Mouse (Mus musculus) cerebellum, postnatal 25 days (tissue): ENCODE results near the gene Cse1l.

Source experiments
- DNase-seq, 2 experiments: peaks; one replicate each; pipeline ENCODE4 v3.0.0; 2021; ENCODE audit warnings: mixed read lengths in 2 of 2

Gene Cse1l

DNA sequence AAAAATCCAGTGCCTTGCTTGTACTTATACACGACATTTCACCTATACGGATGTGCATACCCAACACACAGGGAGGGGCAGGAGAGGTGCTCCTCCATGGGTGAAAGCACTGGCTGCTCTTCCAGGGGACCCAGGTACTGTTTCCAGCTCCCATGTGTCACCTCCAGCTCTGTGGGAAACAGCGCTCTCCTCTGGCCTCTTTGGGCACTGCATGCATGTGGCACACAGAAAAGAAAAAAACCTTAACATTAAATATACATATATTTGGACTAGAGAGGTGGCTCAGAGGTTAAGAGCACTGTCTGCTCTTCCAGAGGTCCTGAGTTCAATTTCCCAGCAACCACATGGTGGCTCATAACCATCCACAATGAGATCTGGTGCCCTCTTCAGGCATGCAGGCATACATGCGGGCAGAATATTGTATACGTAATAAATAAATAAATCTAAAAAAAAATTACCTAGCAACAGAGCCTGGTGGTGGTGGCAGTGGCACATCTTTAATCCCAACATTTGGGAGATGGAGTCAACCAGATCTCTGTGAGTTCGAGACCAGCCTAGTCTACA, 2.0 kb upstream of the Cse1l start:
- DNase-seq = no peak

DNA sequence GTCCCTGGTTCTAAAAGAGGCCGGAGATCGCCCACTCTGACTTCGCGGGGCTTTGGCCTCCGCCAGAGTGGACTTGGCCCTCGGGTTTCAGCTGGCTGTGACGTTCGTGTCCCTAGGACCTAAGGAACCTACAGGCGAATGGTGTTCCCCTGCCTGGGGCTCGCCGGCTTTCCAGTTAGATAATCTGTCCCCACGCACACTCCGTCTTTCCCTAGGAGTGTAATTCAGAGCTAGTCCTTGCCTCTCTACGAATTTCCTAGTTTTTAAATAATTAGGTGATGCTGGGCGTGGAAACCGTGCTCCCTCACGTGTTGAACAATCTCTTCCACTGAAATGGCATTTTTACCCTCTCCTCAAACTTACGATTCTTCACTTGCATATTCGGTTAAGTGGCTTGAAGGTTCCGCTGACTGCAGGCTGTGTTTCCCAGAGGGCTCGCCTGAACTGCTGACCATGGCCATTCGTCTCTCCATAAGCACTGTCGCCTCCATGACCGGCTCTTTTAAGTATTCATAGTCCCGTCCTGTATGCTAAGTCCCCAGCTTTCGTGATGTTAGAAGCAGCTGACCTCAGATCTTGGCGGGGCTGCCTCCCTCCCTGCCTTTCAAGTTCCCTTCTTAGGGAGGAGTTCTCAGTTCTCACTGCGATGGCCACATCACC, 813 bp downstream of the Cse1l start:
- peak in 1 of 2 experiments; percentile 10 for DNase-seq

DNA sequence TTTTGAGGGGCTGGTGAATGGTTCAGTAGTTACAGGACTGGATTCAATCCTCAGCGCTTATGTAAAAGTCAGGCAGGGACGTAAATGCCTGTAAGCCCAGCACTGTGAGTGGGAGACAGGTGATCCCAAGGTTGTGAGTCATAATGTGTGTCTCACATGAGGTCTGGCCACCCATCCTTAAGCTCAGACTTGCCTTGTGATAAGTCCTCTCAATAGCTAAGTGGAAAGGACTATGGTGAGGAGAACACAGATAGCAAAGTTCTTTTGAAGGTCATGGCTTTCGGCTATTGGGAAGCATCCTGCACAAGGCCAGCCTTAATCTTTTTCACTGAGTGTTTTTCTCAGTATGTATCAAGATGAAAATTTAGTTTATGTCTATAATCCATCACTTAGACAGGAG, 3.9 kb downstream of the Cse1l start:
- no peak for DNase-seq

DNA sequence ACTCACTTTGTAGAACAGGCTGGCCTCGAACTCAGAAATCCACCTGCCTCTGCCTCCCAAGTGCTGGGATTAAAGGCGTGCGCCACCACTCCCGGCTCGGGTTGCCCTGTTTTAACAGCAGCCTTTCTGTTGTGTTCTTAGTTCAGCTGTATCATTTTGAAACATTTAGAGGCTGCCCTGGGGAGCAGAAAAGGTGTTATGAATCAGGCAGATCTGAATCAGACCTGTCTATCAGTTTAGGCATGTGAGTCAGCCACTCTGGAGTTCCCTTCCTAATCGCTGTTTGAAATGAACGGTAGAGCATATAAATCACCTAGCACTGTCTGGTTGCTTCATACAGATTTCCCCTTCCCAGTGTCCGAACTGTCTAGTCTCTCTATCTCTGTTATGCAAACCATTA, 4.7 kb downstream of the Cse1l start:
- DNase-seq = no peak

DNA sequence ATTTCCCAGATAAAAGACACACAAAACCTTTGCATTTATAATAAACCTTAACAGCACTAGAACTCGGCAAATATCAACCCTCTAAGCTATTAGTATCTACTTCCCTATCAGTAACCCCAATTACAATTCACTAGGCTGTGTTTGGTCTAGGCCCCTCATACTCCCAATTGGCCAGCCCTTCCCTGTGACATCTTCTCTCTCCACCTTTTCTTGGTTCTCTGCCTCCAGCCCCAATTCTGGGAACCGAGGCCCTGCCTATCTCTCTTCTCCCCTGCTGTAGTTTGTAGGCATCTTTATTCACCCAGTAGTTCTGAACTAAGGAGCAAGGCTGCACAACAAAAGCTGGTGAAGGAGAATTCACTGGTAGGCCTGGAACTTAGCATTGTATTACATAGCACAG, 18.1 kb downstream of the Cse1l start:
- DNase-seq = no peak

DNA sequence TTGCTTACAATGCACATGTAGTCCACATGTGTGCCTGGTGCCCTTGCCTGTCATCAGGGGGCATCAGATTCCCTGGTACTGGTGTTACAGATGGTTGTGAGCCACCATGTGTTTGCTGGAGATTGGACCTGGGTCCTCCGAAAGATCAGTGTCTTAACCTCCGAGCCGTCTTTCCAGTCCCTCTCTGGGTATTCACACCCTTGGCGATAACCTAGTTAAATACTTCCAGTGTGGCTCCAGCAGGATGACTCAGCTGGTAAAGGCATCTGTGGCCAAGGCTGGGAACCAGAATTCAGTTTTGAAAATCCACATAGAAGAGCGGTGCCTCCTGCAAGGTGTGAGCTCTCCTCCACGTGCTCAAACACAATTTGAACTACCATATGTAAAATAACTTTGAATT, 28.1 kb downstream of the Cse1l start:
- DNase-seq = no peak

DNA sequence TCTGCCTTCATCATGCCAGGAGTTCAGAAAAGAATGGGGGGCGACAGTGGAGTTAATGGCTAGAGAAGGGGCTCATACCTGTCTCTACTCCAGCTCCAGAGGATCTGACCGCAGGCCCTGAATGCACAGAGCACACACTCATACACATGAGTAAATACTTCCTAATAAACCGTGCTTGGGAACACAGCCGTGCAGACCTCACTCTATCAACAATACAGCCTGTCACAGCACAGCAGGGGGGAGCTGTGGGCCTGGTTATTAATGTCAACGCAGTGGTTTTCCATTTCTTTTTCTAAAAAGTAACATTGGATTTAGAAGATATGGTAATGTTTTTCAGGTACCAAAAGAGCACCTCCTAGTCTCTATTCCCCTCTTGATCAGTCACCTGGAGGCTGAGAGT, 28.6 kb downstream of the Cse1l start:
- peak in 1 of 2 experiments; percentile 51 for DNase-seq

DNA sequence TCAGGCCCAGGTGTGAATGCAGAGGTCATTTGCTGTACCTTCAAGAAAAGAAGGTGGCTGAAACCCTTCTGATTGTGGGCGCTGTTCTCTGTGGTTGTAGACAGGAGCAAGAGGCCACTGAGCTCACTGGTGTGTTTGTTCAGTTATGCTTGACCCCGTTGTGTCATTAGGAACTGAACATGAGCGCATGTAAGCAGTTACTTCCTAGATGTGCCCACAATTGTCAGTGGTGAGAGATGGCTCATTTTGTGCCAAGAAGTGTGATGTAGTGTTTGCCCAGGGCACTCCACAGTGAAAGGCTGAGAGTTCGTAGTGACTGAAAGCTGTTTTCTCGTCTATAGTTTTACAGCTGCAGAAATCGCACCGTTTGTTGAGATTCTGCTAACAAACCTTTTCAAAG, 29.7 kb downstream of the Cse1l start:
- DNase-seq = no peak

DNA sequence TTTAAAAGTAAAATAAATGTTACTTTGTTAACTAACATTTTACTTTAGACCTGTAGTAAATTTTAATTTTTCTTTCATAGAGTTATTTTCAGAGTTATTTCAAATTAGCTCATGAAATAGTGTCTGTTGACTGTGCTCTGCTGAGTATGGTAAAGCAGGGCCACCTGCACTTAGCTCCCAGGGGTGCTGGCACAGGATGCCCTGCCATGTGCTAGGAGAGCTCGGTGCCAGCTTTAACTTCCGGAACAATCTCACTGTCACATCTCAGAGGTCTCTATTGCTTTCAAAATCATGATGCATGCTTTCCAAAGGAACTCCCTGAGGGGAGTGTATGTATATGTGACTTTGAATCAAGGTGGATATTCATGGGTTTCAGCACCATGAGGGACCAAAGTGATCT, 30.3 kb downstream of the Cse1l start:
- DNase-seq = peak; percentile 52 to 68

DNA sequence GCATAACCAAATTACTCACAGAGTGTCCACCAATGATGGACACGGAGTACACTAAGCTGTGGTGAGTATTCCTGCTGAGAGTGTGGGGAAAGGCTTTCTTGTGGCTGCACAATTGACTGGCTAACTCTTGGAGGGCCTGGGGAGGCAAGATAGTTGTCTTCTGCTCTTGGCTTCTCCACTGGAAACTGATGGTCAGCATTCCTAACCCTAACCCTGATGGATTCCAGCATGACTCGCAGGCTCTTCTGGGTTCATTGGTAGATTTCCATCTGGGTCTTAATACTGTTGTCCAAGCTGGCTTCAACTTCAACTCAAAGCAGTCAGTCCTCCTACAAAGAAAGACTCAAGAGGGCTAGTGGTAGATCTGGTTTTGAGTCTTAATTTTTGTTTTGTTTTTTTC, 37.3 kb downstream of the Cse1l start:
- no peak for DNase-seq

DNA sequence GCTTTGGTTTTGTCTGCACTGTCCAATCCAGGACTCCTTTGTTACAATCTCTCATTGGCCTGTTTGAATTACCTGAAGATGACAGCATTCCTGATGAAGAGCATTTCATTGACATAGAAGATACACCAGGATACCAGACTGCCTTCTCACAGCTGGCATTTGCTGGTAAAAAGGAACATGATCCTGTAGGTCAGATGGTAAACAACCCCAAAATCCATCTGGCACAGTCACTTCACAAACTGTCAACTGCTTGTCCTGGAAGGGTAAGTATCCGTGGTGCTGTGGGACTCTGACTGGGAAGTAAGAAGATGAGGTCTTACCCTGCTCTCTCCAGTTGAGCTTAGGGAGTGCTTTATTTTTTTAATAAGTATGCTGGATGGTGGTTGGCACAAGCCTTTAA, 38.5 kb downstream of the Cse1l start:
- DNase-seq = no peak

DNA sequence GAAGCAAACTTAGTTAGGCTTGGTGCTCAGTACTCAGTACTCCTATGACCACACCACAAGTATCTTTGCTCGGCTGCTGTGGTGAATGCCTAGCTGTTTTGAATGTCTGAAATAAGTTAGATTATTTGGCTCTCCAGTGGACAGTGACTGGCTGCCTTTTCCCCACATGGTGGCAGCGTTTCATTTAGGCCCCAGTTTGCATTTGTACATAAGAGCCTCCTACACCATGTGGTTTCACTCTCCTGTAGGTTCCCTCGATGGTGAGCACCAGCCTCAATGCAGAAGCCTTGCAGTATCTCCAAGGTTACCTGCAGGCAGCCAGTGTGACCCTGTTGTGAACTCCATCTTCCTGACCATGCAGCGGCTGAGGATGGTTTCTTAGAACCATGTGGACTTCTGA, 39.6 kb downstream of the Cse1l start:
- no peak for DNase-seq

DNA sequence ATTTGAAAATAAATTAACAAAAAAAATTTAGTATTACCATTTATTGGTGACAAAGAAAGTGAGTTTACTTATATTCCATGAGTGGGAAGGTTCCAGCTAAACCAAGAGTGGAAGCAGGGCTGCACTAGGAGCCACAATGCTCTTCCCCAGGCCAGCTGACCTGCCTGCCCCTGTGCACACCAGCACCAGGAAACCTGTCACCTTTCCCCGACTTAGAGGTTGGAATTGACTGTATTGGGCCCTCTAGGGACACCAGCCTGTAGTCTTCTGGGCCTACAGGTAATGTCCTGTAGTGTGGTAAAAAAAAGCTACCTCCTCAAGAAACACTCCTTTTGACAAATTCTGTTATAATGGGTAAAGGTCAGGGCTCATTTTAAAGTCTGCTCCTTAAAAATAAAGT, 42.4 kb downstream of the Cse1l start:
- DNase-seq = no peak

DNA sequence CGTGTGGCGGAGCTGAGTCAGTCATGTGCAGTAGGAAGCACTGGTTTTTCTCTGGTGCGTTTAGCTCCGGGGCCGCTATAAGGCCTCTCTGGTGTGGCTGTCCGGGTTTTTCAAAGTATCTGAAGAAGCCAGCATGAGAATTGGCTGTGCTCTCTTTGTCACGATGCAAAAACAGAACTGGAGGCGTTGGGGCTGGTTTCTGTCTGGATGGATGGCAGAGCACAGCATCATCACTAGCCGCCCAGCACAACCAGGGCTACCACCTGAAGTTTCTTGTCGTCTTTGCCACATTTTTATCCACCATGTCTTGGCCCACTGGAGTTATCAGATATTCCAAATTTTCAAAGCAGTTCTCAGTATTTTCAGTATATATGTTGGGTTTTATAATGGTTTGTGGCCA, 43.1 kb downstream of the Cse1l start:
- DNase-seq = no peak

DNA sequence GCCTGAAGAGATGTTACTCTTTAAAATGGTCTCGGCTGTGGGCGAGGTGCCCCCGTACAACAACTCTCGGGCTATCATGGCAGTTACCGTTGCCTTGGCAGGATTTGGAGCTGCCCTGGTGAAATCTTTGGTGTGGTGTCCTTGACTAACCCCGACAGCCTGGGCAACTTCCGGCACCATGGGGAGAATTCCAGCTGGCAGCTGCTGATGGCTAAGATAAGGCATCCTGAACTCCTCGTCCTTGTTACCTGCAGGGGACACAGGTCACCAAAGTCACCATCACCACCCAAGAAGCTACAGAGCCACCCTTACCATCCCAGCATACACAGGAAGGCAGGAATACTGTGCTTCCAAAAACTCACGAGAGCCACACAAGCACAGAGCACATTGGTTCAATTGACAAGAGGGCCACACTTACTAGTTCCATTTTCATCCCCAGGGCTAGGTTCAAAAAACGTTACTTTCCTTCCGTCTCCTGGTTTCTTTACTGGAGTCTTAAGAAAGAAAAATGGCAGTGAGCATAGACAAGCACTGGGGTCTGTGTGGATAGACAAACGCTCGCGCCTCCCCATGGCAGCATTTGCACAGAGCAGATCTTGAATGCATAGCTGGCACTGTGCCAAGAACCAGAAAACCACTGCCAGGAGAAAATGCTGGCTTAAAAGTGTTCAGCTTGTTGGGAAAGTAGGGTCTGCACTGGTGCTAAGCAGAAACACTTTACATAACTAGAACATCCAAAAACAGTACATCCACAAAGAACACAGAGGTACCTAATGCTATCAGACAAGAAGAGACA, 45.2 kb downstream of the Cse1l start:
- peak; percentile 47 to 69 for DNase-seq

DNA sequence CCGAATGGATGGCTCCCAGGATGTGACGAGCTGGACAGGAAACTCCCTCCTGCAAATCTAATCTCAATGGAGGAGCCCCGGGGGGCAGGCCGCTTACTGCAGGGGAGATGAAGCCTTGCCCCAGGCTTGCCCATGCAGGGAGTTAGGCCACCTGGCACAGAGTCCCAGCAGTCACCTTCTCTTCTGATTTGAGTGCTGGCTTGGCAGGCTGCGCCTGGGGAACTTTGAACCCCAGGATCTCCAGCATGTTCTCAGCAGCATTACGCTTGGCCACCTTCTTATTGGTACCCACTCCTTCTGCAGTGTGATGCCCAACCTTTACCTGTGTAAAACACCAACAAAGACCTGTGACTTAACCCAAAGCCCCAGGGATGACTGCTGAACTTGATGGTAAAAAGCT, 46.3 kb downstream of the Cse1l start:
- DNase-seq = no peak

DNA sequence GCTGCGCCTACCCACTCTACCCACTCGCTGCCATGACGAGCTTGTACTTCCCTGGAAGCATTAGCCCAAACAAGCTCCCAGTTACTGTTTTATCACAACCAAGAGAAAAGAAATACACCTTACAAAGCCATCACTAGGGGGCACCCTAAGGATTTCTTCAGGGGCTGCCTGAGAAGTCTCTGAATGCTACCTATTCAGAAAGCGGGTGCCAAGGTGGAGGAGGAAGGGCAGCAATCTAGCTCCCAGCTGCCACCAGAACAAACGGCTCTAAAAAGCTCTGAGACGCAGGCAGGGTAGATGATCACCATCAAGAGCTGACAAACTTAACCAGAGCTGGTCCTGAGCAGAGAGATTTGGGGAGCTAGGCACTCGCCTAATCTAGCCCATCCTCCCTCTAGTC, 51.0 kb downstream of the Cse1l start:
- peak; percentile 60 to 78 for DNase-seq

DNA sequence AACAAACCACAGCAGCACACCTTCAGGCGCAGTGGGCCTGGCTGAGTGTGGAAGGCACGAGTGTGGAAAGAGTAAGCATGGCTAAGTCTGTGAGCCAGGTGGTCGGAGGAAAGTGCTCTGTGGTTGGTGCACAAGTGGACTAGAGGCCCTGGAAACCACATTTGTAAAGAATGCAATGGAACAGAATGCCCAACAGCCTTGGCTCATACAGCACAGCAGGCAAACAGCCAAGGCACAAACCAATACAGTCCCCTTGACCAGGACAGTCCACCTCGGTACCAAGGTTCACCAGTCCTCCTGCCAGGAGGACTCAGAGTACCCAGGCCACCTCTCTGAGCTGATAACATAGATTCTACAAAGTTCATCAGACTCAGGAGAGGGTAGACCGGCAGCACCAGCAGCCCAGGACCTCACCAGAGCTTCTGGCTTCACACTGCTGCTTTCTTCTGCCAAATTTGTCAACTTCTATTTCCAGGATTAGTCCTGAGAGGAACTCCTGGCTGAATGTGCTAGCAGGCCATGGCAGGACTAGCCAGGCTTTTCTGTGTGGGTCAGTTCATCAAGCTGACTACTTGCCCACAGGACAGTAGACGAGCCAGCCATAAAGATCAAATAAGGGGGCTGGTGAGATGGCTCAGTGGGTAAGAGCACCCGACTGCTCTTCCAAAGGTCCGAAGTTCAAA, 54.9 kb downstream of the Cse1l start:
- DNase-seq = peak; percentile 40 to 61

DNA sequence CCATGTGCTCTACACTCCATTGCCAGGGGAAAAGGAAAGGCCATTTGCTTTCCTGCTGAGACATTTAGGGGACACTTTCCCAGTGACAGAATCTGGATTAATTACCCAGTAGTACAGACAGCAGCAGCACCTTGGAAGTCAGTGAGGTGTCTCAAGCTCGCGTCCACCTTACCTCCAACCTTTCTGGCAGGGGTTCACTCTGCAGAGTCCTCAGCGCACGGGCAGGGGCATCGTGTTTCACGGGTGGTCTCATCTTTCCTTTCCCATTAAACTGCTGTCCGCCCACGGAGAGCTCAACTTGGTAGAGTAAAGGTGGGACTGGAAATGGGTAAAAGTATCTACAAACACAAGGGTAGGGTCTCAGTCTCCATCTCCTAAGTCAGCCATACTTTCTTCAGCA, 57.4 kb downstream of the Cse1l start:
- DNase-seq = no peak

DNA sequence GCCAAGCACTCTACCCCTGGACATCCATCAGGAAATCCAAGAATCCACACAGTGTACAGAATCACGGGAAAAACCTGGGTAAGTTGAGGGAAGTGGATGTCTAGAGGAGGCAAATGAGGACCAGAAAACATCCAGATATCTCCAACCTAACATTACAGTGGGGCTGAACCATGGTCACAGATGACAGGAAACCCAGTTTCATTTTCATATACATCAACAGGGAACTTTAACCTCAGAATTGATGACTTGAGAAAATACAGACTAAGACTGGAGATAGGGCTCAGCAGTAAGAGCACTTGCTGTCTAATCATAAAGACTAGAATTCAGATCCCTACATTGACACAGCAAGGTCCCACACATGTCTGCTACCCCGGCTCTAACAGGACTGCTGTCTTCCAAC, 58.9 kb downstream of the Cse1l start:
- no peak for DNase-seq

DNA sequence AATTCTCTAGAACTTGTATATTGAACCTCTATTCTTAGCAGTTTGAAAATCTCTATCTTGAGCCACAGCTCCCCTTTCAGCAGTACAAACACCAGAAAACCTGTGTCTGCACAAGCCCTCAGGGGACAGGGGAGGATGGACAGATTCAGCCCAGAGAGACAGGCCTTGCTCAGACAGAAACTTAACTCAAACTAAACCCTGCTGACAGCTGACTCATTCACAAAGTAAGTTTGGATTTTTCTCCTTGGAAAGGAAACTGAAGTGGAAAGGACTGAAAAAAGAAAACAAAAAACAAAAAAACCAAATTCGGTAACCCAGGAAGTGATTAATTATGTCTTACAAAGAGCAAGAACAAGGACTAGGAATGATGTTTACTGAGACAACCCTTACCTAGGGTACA, 67.3 kb downstream of the Cse1l start:
- no peak for DNase-seq

DNA sequence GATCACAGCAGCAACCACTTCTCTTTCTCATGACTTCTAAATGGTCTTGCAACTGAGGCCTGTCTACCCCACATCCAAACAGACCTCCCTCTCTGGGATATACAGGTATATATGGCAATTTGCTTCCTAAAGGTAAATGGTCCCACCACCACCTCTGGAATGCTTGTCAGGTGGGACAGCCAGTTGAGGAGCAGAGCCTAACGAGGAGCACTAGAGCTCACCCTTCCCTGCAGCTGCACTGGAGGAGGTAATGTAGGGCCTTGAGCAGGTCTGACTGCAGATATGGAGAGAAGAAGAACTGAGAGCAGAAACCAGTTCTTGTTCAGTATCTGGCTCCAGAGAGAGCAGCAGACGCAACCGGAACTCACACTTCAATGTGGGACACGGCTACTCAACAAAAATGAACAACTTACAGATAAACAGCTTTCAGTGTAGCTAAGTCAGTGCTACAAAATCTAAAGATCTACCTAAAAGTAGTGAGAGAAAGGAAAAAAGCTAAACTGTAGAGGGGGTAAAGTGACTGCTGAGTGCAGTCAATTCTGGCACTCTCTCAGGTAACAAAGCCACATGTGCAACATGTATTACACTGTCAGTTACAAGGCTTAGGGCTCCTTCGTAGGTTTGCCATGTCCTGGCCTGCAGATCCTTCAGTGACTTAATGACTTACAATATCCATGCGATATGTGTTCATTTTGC, 68.5 kb downstream of the Cse1l start:
- no peak for DNase-seq

DNA sequence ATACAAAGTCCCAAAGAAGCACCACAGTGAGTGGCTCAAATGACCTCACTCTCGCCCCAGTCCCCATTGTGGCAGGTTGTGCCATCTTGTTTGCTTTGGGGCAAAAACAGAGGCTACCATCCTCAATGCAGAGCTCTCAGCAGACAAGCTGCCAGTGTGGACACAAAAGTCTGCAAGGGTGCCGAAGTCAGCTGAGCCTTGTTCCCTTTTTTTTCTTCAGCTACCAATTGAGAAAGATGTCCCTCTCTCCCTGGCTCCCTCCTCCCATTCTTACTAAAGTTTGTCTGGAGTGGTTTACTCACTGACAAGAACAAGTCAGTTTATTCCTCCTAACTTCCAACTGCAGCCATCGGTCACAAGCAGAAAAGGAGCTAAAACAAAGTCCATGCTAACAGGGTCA, 70.5 kb downstream of the Cse1l start:
- DNase-seq = no peak
